Mouse (Mus musculus) 3T3-L1 (cell line): ENCODE data around the gene Rc3h1.
"Not testable (repeated sequence)": the region's sequence is repeated elsewhere in the genome, so short reads cannot be mapped to it uniquely, and the experiment has no call there.

Source experiments
- DNase-seq: peaks from one replicate; pipeline ENCODE4 v3.0.0-alpha.2; 2015; ENCODE audit warnings: low read depth, low spot score

Gene Rc3h1

DNA sequence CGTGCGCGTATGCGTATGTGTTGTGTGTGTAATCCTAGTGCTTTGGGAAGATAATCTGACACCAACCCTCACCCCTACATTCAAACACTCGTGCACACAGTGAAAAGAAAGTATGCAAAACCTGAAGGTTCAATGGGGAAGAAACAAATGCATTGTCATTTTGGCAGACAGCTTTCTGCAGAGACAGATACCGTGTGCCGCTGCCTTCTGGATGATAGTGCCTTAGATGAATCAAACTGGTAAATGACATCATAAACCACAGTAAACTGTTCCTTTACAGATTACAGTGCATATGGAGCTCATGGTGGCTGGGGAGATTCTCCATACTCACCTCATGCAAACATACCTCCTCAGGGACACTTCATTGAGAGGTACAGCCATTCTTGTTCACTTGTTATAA lies 57.0 kb downstream of the Rc3h1 start:
- no peak for DNase-seq

DNA sequence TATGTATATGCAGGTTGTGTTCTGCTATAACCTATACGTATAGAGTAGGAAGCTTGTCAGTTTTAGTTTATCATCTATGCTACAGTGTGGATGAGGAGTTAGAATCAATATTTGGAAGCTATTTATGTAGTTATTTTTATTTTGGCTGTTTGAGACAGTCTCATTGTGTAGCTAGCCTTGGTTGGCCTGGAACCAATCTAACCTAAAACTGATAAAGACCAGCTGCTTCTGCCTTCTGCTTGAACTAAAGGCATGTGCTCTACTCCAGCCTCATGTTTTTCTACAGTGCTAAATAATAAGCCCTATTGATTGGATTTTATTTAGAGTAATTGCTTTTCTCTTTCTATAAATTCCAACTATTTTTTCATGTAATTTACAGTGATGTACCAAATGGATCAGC lies 61.0 kb downstream of the Rc3h1 start:
- DNase-seq, result no peak

DNA sequence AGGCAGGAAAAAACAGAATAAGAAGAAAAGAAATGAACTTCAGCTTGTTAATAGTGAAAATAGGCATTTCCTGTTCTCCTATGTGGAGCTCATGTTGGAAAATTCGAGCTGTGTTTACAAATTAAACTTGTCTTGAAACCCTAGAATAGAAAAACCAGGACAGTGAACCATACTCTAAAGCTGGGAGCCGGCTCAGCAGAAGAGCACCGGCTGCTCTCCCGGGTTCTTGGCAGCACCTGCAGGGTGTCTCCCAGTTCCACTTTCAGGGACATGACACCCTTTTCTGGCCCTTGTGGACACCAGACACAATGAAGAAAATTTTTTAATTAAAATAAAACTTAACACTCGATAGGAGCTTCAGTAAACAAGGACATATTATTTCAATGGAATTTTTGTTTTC lies 62.4 kb downstream of the Rc3h1 start:
- DNase-seq, result no peak

GRCm38 (mm10) chr1:160978071-160978735 lies 72.0 kb downstream of the Rc3h1 start, which contains the start of gene Serpinc1:
Gene Serpinc1, plus strand, starts transcription at chr1:160978585.
- DNase-seq, result no peak

DNA sequence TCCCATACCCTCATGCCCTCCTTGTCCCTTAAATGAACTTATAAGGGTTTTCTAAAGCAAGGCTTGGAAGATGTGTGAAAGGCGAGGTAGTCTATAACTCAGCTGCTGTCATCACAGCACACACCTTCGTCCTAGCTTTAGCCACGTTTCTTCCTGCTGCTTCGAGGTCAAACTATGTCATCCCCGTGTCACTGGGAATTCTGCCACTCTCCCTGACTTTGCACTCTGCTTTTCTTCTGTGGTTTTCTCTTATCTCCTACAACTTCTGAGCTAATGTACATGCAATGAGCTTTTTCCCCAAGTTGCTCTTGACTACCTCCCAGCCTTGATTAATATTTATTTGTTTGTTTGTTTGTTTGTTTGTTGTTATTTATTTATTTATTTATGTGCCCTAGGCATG lies 73.8 kb downstream of the Rc3h1 start:
- DNase-seq, result no peak

GRCm38 (mm10) chr1:160980537-160981234 lies 74.5 kb downstream of the Rc3h1 start:
- no peak for DNase-seq

DNA sequence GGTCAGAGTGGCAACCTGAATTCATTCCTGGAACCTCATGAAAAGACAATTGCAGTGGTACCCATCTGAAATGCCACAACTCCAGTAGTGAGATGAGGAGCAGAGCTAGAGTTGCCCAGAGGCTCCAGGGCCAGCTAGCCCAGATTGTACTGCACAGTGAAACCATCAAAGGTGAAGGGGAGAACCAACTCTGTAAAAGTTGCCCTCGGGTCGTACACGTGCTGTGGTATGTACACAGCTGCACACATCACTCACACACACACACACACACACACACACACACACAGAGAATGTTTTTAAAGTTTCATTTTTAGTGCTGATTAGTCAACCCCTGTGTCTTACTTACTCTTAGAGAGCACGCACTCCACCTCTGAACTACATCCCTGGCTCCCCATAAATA lies 75.1 kb downstream of the Rc3h1 start:
- DNase-seq, result no peak

- DNase-seq, result peak; percentile 18
Measured at GRCm38 (mm10) chr1:160982887-160983286, 76.7 kb downstream of the Rc3h1 start.

- DNase-seq, result not testable (repeated sequence)
Measured at GRCm38 (mm10) chr1:160984731-160985130, 78.5 kb downstream of the Rc3h1 start.

DNA sequence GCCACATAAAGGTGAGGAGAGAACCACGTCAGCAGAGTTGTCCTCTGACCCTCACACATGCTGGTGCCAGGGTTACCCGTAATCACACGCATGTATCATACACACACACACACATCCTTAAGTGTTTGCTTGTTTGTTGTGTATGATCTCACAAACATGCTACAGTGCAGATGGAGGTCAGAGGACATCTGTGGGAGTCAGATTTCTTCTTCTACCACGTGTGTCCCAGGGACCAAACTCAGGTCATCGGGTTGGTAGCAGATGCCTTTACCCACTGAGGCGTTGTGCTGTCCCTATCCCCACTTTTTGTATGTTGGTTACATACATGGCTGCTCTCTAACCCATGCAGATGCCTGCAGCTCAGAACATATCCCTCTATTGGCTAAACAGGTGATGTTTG lies 79.3 kb downstream of the Rc3h1 start:
- no peak for DNase-seq

GRCm38 (mm10) chr1:160986881-160987635 lies 80.8 kb downstream of the Rc3h1 start:
- DNase-seq, result no peak

DNA sequence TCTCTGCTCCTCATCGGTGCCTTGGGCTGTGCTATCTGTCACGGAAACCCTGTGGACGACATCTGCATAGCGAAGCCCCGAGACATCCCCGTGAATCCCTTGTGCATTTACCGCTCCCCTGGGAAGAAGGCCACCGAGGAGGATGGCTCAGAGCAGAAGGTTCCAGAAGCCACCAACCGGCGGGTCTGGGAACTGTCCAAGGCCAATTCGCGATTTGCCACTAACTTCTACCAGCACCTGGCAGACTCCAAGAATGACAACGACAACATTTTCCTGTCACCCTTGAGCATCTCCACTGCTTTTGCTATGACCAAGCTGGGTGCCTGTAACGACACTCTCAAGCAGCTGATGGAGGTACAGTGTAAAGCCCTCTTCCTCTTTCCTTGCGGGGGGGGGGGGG lies 83.2 kb downstream of the Rc3h1 start:
- DNase-seq, result no peak

DNA sequence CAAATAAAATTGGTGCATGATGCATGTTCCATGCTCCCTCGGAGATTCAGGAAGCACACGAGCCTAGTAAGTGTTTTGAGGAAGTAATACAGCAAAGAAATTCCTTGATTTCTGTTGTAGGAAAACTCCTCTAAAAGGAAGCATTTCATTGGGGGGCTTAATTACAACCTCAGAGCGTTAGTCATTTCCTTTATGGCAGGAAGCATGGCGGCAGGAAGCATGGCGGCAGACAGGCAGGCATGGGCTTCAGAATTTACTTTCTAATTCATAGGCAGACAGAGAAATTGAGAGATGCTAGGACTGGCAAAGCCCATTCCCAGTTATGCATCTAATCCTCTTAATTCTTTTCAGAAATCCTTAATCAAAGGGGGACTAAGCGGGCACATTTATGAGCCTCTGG lies 87.6 kb downstream of the Rc3h1 start:
- no peak for DNase-seq

DNA sequence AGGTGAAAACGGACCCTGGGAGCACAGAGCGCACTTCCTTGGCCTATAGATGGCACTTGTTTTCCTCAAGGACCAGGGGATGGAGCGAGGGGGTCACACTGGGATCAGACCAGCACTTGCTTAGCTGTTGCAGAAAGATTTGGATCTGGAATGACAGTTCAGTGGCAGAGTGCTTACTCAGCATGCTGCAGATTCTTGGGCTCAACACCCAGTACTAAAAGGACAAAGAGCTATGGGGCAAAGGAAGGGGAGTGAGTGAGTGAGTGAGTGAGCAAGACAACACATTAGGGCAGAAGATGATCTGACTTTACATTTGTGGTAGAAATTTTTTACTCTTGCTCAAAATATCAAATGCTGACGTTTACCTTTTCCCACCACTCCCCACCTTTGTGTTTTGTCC lies 98.7 kb downstream of the Rc3h1 start:
- DNase-seq, result no peak

DNA sequence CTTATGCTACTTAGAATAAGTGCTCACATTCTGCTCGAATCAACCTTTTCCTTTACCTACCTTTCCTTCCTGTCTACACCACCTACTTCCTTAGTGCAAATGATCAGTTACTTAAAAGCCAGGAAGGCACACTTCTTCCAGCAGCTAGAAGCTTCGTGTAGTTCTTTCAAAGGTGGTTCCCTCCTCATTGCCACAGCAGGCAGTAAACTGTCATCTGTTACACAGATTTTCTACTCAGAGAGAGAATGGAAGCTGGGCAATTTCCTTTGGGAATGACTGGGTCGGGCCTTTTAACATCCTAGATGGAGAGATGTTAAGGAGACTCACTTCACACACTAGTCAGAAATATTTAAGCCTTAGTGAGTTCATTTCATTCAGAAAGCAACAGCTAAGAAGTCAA lies 99.3 kb downstream of the Rc3h1 start:
- no peak for DNase-seq

- no peak for DNase-seq
Measured at GRCm38 (mm10) chr1:161006471-161006870, 100.3 kb downstream of the Rc3h1 start.

GRCm38 (mm10) chr1:161008038-161008437 lies 101.8 kb downstream of the Rc3h1 start:
- no peak for DNase-seq

DNA sequence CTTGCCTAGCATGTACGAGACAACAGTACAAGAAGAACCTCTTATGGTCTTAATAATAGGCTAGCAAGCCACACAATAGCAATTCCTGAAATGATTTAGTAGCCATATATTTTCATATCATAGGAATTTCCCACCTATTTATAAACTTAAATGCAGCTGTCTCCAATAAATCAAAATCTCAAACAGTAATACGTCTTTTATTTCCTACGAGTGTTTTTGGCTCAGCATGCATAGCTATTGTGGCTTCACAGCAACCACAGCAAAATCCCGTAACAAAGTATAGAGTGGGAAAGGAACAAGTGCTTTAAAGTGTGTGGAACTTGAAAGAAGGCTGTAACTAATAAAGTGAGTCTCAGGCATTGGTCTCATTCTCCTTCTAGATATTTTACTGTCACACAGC lies 104.2 kb downstream of the Rc3h1 start:
- DNase-seq, result no peak

- DNase-seq, result no peak
Measured at GRCm38 (mm10) chr1:161016378-161016777, 110.2 kb downstream of the Rc3h1 start.

GRCm38 (mm10) chr1:161020051-161020450 lies 113.8 kb downstream of the Rc3h1 start:
- no peak for DNase-seq
